7 mouse cellular contexts compared by ENCODE assay signal in the genomic region with DNA sequence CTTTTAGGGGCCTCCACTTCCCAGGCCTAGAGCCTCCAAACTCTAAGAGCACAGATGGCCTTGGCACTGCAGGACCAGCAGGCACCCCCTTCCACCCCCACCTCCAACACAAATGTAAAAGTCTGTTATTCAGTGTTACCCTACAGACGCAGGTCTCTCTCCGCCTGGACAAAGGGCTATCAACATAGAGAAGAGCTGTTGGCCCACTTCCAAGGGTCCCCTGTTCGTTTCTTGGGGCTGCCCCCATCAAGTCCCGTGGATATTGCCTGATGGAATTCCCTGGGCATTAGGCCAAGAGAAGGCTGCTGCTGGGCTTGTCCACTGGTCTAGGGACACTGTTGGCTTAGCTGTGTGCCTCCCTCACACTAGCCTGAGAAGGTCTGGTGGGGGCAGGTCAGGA. TPM values are rescaled to one million over a fixed set of nuclear protein-coding genes. Genes with fewer than 3 reads are reported as not detected.
A peak's percentile ranks its signal among the peaks of the same experiment; 100 is the strongest.
DNase-seq lines count a peak whose midpoint lies in the region; ATAC-seq lines count a peak whose summit lies in the region.

No protein-coding gene starts in this region.

- H3K4me2 ChIP-seq in forebrain, embryonic 16.5 days (ENCODE audit: low read length) = peak overlapping the region; percentile 71
- peak overlapping the region; percentile 74 for H3K4me2 ChIP-seq in intestine, embryonic 14.5 days (ENCODE audit: low read length)
- H3K4me2 ChIP-seq in liver, embryonic 13.5 days = peak overlapping the region; percentile 57
- peak overlapping the region; percentile 83 for H3K4me2 ChIP-seq in stomach, embryonic 14.5 days (replicated peaks; ENCODE audit: low read depth, low read length)

- no peaks in the 10 kb centered on the region for H3K9me3 ChIP-seq in forebrain, embryonic 16.5 days (ENCODE audit: control insufficient read depth, low read length)
- H3K9me3 ChIP-seq in intestine, embryonic 14.5 days (ENCODE audit: control insufficient read depth, low read length) = no peaks in the 10 kb centered on the region
- H3K9me3 ChIP-seq in liver, embryonic 13.5 days (replicated peaks) = no peaks in the 10 kb centered on the region
- no peaks in the 10 kb centered on the region for H3K9me3 ChIP-seq in stomach, embryonic 14.5 days (ENCODE audit: control insufficient read depth, low read depth, low read length)

- peak; percentile 66 for DNase-seq in MN1 (ENCODE audit: low spot score)
- DNase-seq in adrenal gland, postnatal 25 days = peak; percentile 15
- peak; percentile 60 for DNase-seq in intestine, embryonic 14.5 days (ENCODE audit: low spot score)
- DNase-seq in liver, embryonic 13.5 days = no peak
- DNase-seq in frontal cortex, postnatal 25 days (ENCODE audit: low spot score in 2 of 2) = no peak

- H3K9ac ChIP-seq in forebrain, embryonic 16.5 days (replicated peaks; ENCODE audit: low read depth, low read length) = no peak overlapping the region; the same call in 1 of the 2 replicates
- H3K9ac ChIP-seq in intestine, embryonic 14.5 days (ENCODE audit: low read length) = peak overlapping the region; percentile 57
- H3K9ac ChIP-seq in liver, embryonic 13.5 days = no peak overlapping the region; the same call in 1 of the 2 replicates
- H3K9ac ChIP-seq in stomach, embryonic 14.5 days (replicated peaks; ENCODE audit: low read depth, low read length) = no peak overlapping the region

- H3K27me3 ChIP-seq in forebrain, embryonic 16.5 days (replicated peaks; ENCODE audit: control insufficient read depth, insufficient read depth, low read length) = peaks cover 6% of the 10 kb centered on the region; the same call in 1 of the 2 replicates
- no peaks in the 10 kb centered on the region for H3K27me3 ChIP-seq in intestine, embryonic 14.5 days (replicated peaks; ENCODE audit: control insufficient read depth, insufficient read depth, low read length)
- peaks cover 28% of the 10 kb centered on the region for H3K27me3 ChIP-seq in liver, embryonic 13.5 days
- H3K27me3 ChIP-seq in stomach, embryonic 14.5 days (ENCODE audit: control insufficient read depth, insufficient read depth, low read length) = no peaks in the 10 kb centered on the region

- peaks cover 21% of the 10 kb centered on the region for H3K4me1 ChIP-seq in forebrain, embryonic 16.5 days (replicated peaks; ENCODE audit: control insufficient read depth, insufficient read depth, low read length)
- H3K4me1 ChIP-seq in intestine, embryonic 14.5 days (replicated peaks; ENCODE audit: control insufficient read depth, insufficient read depth, low read length) = peaks cover 11% of the 10 kb centered on the region
- peaks cover 22% of the 10 kb centered on the region for H3K4me1 ChIP-seq in liver, embryonic 13.5 days (replicated peaks)
- H3K4me1 ChIP-seq in stomach, embryonic 14.5 days (ENCODE audit: control insufficient read depth, insufficient read depth, low read length) = peaks cover 9% of the 10 kb centered on the region

- ATAC-seq in forebrain, embryonic 16.5 days = no peak
- ATAC-seq in intestine, embryonic 14.5 days (replicated peaks; ENCODE audit: low FRiP score, low TSS enrichment, low read depth) = no peak
- no peak for ATAC-seq in liver, embryonic 13.5 days (ENCODE audit: low read depth)
- ATAC-seq in stomach, embryonic 14.5 days (ENCODE audit: insufficient number of reproducible peaks, insufficient read depth, low FRiP score, low read depth) = no peak

- no peak overlapping the region for H3K27ac ChIP-seq in forebrain, embryonic 16.5 days (ENCODE audit: low read length)
- no peak overlapping the region for H3K27ac ChIP-seq in intestine, embryonic 14.5 days (ENCODE audit: low read depth)
- H3K27ac ChIP-seq in liver, embryonic 13.5 days = no peak overlapping the region; the same call in 1 of the 2 replicates
- no peak overlapping the region for H3K27ac ChIP-seq in stomach, embryonic 14.5 days (ENCODE audit: low read length)

- peak overlapping the region; percentile 70 for H3K4me3 ChIP-seq in forebrain, embryonic 16.5 days (replicated peaks; ENCODE audit: low read length)
- peak overlapping the region; percentile 53 for H3K4me3 ChIP-seq in intestine, embryonic 14.5 days (ENCODE audit: low read depth, low read length)
- H3K4me3 ChIP-seq in liver, embryonic 13.5 days (replicated peaks) = peak overlapping the region; percentile 55
- H3K4me3 ChIP-seq in stomach, embryonic 14.5 days (ENCODE audit: low read depth, low read length) = peak overlapping the region; percentile 55

- 4% methylated on average over 4 of the region's 4 CpGs for WGBS in forebrain, embryonic 16.5 days
- WGBS in intestine, embryonic 14.5 days = 17% methylated on average over 4 of the region's 4 CpGs
- WGBS in liver, embryonic 13.5 days (ENCODE audit: insufficient replicate concordance) = 49% methylated on average over 4 of the region's 4 CpGs
- 25% methylated on average over 4 of the region's 4 CpGs for WGBS in stomach, embryonic 14.5 days

- H3K36me3 ChIP-seq in forebrain, embryonic 16.5 days (ENCODE audit: control insufficient read depth, insufficient read depth) = no peaks in the 10 kb centered on the region
- H3K36me3 ChIP-seq in intestine, embryonic 14.5 days (ENCODE audit: control insufficient read depth, insufficient read depth, low read length) = no peaks in the 10 kb centered on the region
- no peaks in the 10 kb centered on the region for H3K36me3 ChIP-seq in liver, embryonic 13.5 days
- H3K36me3 ChIP-seq in stomach, embryonic 14.5 days (ENCODE audit: control insufficient read depth, insufficient read depth, low read length) = no peaks in the 10 kb centered on the region

RNA-seq across cellular contexts. Expression of a gene that starts 1.0 kb away (rescaled TPM):
- total RNA-seq in adrenal gland, postnatal 25 days (2021) = 51.9 and 61.8 TPM in 2 replicates
- polyA plus RNA-seq in forebrain, embryonic 16.5 days (2015; fragmentation: Nextera tagmentation; extraction: Ambion mirVana) = 48.5 and 58.0 TPM in 2 replicates
- 38.7 and 41.6 TPM in 2 replicates for polyA plus RNA-seq in intestine, embryonic 14.5 days (2014; fragmentation: Nextera tagmentation; extraction: Ambion mirVana)
- 17.1 and 22.0 TPM in 2 replicates for polyA plus RNA-seq in liver, embryonic 13.5 days (2015; fragmentation: Nextera tagmentation; extraction: Ambion mirVana)
- 16.2 and 19.0 TPM in 2 replicates for polyA plus RNA-seq in stomach, embryonic 14.5 days (2014; fragmentation: Nextera tagmentation; extraction: Ambion mirVana)

RNA-seq across cellular contexts. Expression of a gene that starts 43.6 kb away (rescaled TPM):
- total RNA-seq in adrenal gland, postnatal 25 days (2021) = 11.7 and 18.3 TPM in 2 replicates
- polyA plus RNA-seq in forebrain, embryonic 16.5 days (2015; fragmentation: Nextera tagmentation; extraction: Ambion mirVana) = 37.5 and 50.3 TPM in 2 replicates
- polyA plus RNA-seq in intestine, embryonic 14.5 days (2014; fragmentation: Nextera tagmentation; extraction: Ambion mirVana) = 21.0 and 24.5 TPM in 2 replicates
- polyA plus RNA-seq in liver, embryonic 13.5 days (2015; fragmentation: Nextera tagmentation; extraction: Ambion mirVana) = 7.8 and 9.1 TPM in 2 replicates
- polyA plus RNA-seq in stomach, embryonic 14.5 days (2014; fragmentation: Nextera tagmentation; extraction: Ambion mirVana) = 19.0 and 21.7 TPM in 2 replicates

Comparison
In these comparisons a context has a peak if more than half of its experiments do, and no peak if none do; other contexts are left out.
1. DNase-seq: peak in MN1 (single experiment), adrenal gland, postnatal 25 days (single experiment) and intestine, embryonic 14.5 days (single experiment); none in liver, embryonic 13.5 days (single experiment) and frontal cortex, postnatal 25 days (0 of 2).
2. Peak in every context shown above with its lines, with median percentiles within 50 percentile points of each other: H3K4me2 ChIP-seq and H3K4me3 ChIP-seq.